Mouse (Mus musculus): ENCODE measurements around the gene Mgat4b. TPM values are rescaled to one million over a fixed set of nuclear protein-coding genes. Genes with fewer than 3 reads are reported as not detected.
A peak's percentile ranks its signal among the peaks of the same experiment; 100 is the strongest.

Mgat4b gene
- total RNA-seq, 4 experiments from 2014 or later: 73.7 to 78.1 (median 76.2) TPM

- no peak for DNase-seq (ENCODE audit: low spot score in 2 of 2)
Measured at GRCm38 (mm10) chr11:50198916-50199315, 11.8 kb upstream of the Mgat4b start.

GRCm38 (mm10) chr11:50200613-50201012 is 10.1 kb upstream of the Mgat4b start:
- DNase-seq (ENCODE audit: low spot score in 2 of 2): no peak

- no peak for DNase-seq (ENCODE audit: low spot score in 2 of 2)
Measured at GRCm38 (mm10) chr11:50201590-50201989, 9.1 kb upstream of the Mgat4b start.

GRCm38 (mm10) chr11:50203302-50203827 is 7.3 kb upstream of the Mgat4b start:
- DNase-seq (ENCODE audit: low spot score in 2 of 2): no peak

- DNase-seq (ENCODE audit: low spot score in 2 of 2): no peak
Measured at GRCm38 (mm10) chr11:50205434-50205833, 5.3 kb upstream of the Mgat4b start.

- no peak for DNase-seq (ENCODE audit: low spot score in 2 of 2)
Measured at GRCm38 (mm10) chr11:50206037-50206436, 4.7 kb upstream of the Mgat4b start.

GRCm38 (mm10) chr11:50207344-50207743 is 3.3 kb upstream of the Mgat4b start:
- no peak for DNase-seq (ENCODE audit: low spot score in 2 of 2)

GRCm38 (mm10) chr11:50208039-50208438 is 2.7 kb upstream of the Mgat4b start:
- no peak for DNase-seq (ENCODE audit: low spot score in 2 of 2)

GRCm38 (mm10) chr11:50210101-50210504 is 587 bp upstream of the Mgat4b start:
- peak; percentile 81 to 90 for DNase-seq (ENCODE audit: low spot score in 2 of 2)

GRCm38 (mm10) chr11:50211322-50212059 is 801 bp downstream of the Mgat4b start:
- no peak for DNase-seq (ENCODE audit: low spot score in 2 of 2)

GRCm38 (mm10) chr11:50212060-50212739 is 1.5 kb downstream of the Mgat4b start:
- DNase-seq (ENCODE audit: low spot score in 2 of 2): no peak

- DNase-seq (ENCODE audit: low spot score in 2 of 2): peak; percentile 53 to 79
Measured at GRCm38 (mm10) chr11:50212848-50213758, 2.4 kb downstream of the Mgat4b start.

- no peak for DNase-seq (ENCODE audit: low spot score in 2 of 2)
Measured at GRCm38 (mm10) chr11:50214631-50215030, 3.9 kb downstream of the Mgat4b start.

GRCm38 (mm10) chr11:50215633-50216032 is 4.9 kb downstream of the Mgat4b start:
- DNase-seq (ENCODE audit: low spot score in 2 of 2): no peak

- DNase-seq (ENCODE audit: low spot score in 2 of 2): no peak
Measured at GRCm38 (mm10) chr11:50216724-50217366, 6.2 kb downstream of the Mgat4b start.

- no peak for DNase-seq (ENCODE audit: low spot score in 2 of 2)
Measured at GRCm38 (mm10) chr11:50217811-50218210, 7.1 kb downstream of the Mgat4b start.

- DNase-seq (ENCODE audit: low spot score in 2 of 2): no peak
Measured at GRCm38 (mm10) chr11:50219833-50220232, 9.1 kb downstream of the Mgat4b start.

- no peak for DNase-seq (ENCODE audit: low spot score in 2 of 2)
Measured at GRCm38 (mm10) chr11:50222559-50223276, 12.0 kb downstream of the Mgat4b start.

GRCm38 (mm10) chr11:50223783-50224662 is 13.3 kb downstream of the Mgat4b start:
- no peak for DNase-seq (ENCODE audit: low spot score in 2 of 2)

All from layer of hippocampus, adult 8-10 months (tissue).